ENCODE assay signal across 10 mouse cellular contexts in genomic region chr10:70599925-70600305, GRCm38 (mm10). TPM values are rescaled to one million over a fixed set of nuclear protein-coding genes. Genes with fewer than 3 reads are reported as not detected.
A peak's percentile ranks its signal among the peaks of the same experiment; 100 is the strongest.
DNase-seq lines count a peak whose midpoint lies in the region; ATAC-seq and TF ChIP-seq lines count a peak whose summit lies in the region.
"Had no signal": no experiment of that assay in that cellular context is flagged by ENCODE, and none has a peak within 500 bp of the region (broad histone marks: within the 10 kb centered on the region; RNA-seq: fewer than 3 reads in every experiment).

No protein-coding gene starts in this region.

- 1% methylated on average over 28 of the region's 28 CpGs for WGBS in heart, adult 2 months
- WGBS in forebrain, embryonic 11.5 days: under 1% methylated on average over 28 of the region's 28 CpGs
- WGBS in limb, embryonic 15.5 days: under 1% methylated on average over 28 of the region's 28 CpGs

- peaks cover 17% of the 10 kb centered on the region for H3K27me3 ChIP-seq in heart, adult 2 months (ENCODE audit: control insufficient read depth, insufficient read depth, low read length)
- peaks cover 4% of the 10 kb centered on the region; the same call in 1 of the 2 replicates for H3K27me3 ChIP-seq in E14TG2a.4 (ENCODE audit: insufficient read depth, low read length)
- H3K27me3 ChIP-seq in forebrain, embryonic 11.5 days (ENCODE audit: control insufficient read depth, insufficient read depth, low read length): no peaks in the 10 kb centered on the region
- peaks cover 40% of the 10 kb centered on the region for H3K27me3 ChIP-seq in limb, embryonic 15.5 days
- H3K27me3 ChIP-seq: CH12.LX had no signal

- peak overlapping the region; percentile 87 for H3K4me2 ChIP-seq in forebrain, embryonic 11.5 days (ENCODE audit: low read depth, low read length, severe bottlenecking)
- H3K4me2 ChIP-seq in limb, embryonic 15.5 days: peak overlapping the region; percentile 99

- H3K27ac ChIP-seq in heart, adult 2 months: no peak overlapping the region
- H3K27ac ChIP-seq in forebrain, embryonic 11.5 days (ENCODE audit: low read depth, low read length): no peak overlapping the region
- no peak overlapping the region for H3K27ac ChIP-seq in limb, embryonic 15.5 days

- H3K9ac ChIP-seq in heart, adult 2 months (ENCODE audit: low read depth, low read length): no peak overlapping the region
- peak overlapping the region; percentile 75 for H3K9ac ChIP-seq in forebrain, embryonic 11.5 days (ENCODE audit: low read length)
- H3K9ac ChIP-seq in limb, embryonic 15.5 days: no peak overlapping the region

- no peak for TF ChIP-seq POLR2A in heart, adult 2 months (IDR thresholded peaks at IDR 0.05; ENCODE audit: insufficient read depth, low read depth, low read length)

- intact Hi-C loops in heart, adult 2 months (cut with DNase I): loop anchor here (10.0 kb wide), 1 partner anchor 365 kb away; no protein-coding TSS in a partner anchor

- H3K4me1 ChIP-seq in heart, adult 2 months (ENCODE audit: control insufficient read depth, insufficient read depth, low read length): no peaks in the 10 kb centered on the region
- peaks cover 21% of the 10 kb centered on the region for H3K4me1 ChIP-seq in E14TG2a.4 (replicated peaks; ENCODE audit: low read depth, low read length)
- 0 out of 2 replicates have a peak, but pooled peaks cover 2% of the 10 kb centered on the region for H3K4me1 ChIP-seq in forebrain, embryonic 11.5 days (replicated peaks; ENCODE audit: control insufficient read depth, insufficient read depth, low read length)
- H3K4me1 ChIP-seq in limb, embryonic 15.5 days: peaks cover 19% of the 10 kb centered on the region

- no peaks in the 10 kb centered on the region for H3K36me3 ChIP-seq in heart, adult 2 months (ENCODE audit: control insufficient read depth, insufficient read depth, low read length)
- no peaks in the 10 kb centered on the region for H3K36me3 ChIP-seq in E14TG2a.4 (ENCODE audit: insufficient read depth, low read length)
- no peaks in the 10 kb centered on the region for H3K36me3 ChIP-seq in forebrain, embryonic 11.5 days (ENCODE audit: control insufficient read depth, insufficient read depth, low read length)
- H3K36me3 ChIP-seq in limb, embryonic 15.5 days: no peaks in the 10 kb centered on the region

- no peaks in the 10 kb centered on the region for H3K79me2 ChIP-seq in heart, adult 2 months (replicated peaks; ENCODE audit: control insufficient read depth, insufficient read depth, low read length)

- H3K9me3 ChIP-seq in E14TG2a.4 (ENCODE audit: low read length): no peaks in the 10 kb centered on the region
- H3K9me3 ChIP-seq in forebrain, embryonic 11.5 days (ENCODE audit: control insufficient read depth, low read length): no peaks in the 10 kb centered on the region
- no peaks in the 10 kb centered on the region for H3K9me3 ChIP-seq in limb, embryonic 15.5 days

- TF ChIP-seq EP300 in heart, adult 2 months (IDR thresholded peaks at IDR 0.05; ENCODE audit: insufficient read depth, low read depth, low read length): no peak

- no peak for DNase-seq in heart, adult 2 months
- DNase-seq in heart, postnatal 4 days: no peak
- no peak for DNase-seq in forebrain, embryonic 11.5 days (ENCODE audit: low spot score)
- no peak for DNase-seq in adrenal gland, adult 8-10 months
- no peak for DNase-seq in MN1 (ENCODE audit: low spot score)
- DNase-seq in urinary bladder, postnatal 25 days (ENCODE audit: low spot score): no peak

- no peak for ATAC-seq in forebrain, embryonic 11.5 days (replicated peaks; ENCODE audit: low FRiP score)
- ATAC-seq in limb, embryonic 15.5 days (ENCODE audit: insufficient number of reproducible peaks, low FRiP score, low TSS enrichment, low read depth): no peak

- no peak for TF ChIP-seq CTCF in heart, adult 2 months (IDR thresholded peaks at IDR 0.05)
- no peak for TF ChIP-seq CTCF in E14TG2a.4 (conservative IDR thresholded peaks at IDR 0.05; ENCODE audit: low read length)

- peak overlapping the region; percentile 25; the same call in 1 of the 2 replicates for H3K4me3 ChIP-seq in heart, adult 2 months
- peak overlapping the region; percentile 97 for H3K4me3 ChIP-seq in E14TG2a.4 (replicated peaks; ENCODE audit: low read length)
- peak overlapping the region; percentile 68 for H3K4me3 ChIP-seq in forebrain, embryonic 11.5 days (ENCODE audit: low read depth, low read length)
- H3K4me3 ChIP-seq in limb, embryonic 15.5 days: peak overlapping the region; percentile 64

RNA-seq across cellular contexts. Expression of gene Phyhipl, which starts 55.9 kb away (rescaled TPM):
- not detected for total RNA-seq in heart, adult 2 months (2021)
- 0.18 and 0.26 TPM in 2 replicates for polyA plus RNA-seq in heart, adult 2 months (2012; rRNA removed)
- under 1 TPM; 0.29 to 0.74 TPM for total RNA-seq in heart, postnatal 4 days (2021)
- polyA plus RNA-seq in forebrain, embryonic 11.5 days (2014; fragmentation: Nextera tagmentation; extraction: Ambion mirVana): 32.1 and 34.5 TPM in 2 replicates
- polyA plus RNA-seq in limb, embryonic 15.5 days (2015; fragmentation: Nextera tagmentation; extraction: Ambion mirVana): 1.3 and 1.9 TPM in 2 replicates
- total RNA-seq in adrenal gland, adult 8-10 months (2022): 1 to 10 TPM; 3.8 to 6.8 (median 5.8) TPM
- total RNA-seq: CH12.LX; hematopoietic stem cell, adult 5-6 weeks had no signal

Comparison
In these comparisons a context has a peak if more than half of its experiments do, and no peak if none do; other contexts are left out.
1. H3K4me3 ChIP-seq: peak in every context shown above with its lines; median percentile 97 in E14TG2a.4; 68 in forebrain, embryonic 11.5 days; 64 in limb, embryonic 15.5 days; 25 in heart, adult 2 months.